Mouse (Mus musculus) bone marrow macrophage, adult 2 months (primary cell): ENCODE measurements around the gene Orc2.

Experiments
- CTCF ChIP-seq: IDR thresholded peaks from 2 replicates; pipeline ENCODE4 v1.5.1; 2012; ENCODE audit warnings: low read depth, mild to moderate bottlenecking, low read length, moderate library complexity
- POLR2A ChIP-seq: IDR thresholded peaks from 2 replicates; pipeline ENCODE4 v1.6.1; 2012; ENCODE audit warnings: mild to moderate bottlenecking, low read depth, low read length, borderline replicate concordance

DNA sequence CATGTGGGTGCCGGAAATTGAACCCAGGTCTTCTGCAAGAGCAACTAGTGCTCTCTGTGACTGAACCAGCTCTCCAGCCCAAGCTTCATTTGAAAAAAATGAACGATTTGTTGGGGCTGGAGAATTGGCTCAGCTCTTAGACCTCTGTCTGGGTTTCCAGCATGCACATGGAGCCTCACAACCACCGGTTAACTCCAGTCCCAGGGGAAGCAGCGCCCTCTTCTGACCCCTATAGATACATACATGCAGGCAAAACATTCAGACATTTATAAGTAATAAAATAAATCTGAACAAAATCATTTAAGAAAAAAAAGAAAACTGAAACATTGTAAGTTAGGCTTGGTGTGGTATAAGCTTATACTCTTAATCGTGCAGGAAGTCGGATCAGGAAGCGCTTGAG is 56.5 kb downstream of the Orc2 start:
- TF ChIP-seq POLR2A (no peak), CTCF (peak; percentile 25; the same call in 1 of the 2 replicates)
